Mouse (Mus musculus): ENCODE measurements around the gene Tas2r122. TPM values are rescaled to one million over a fixed set of nuclear protein-coding genes. Genes with fewer than 3 reads are reported as not detected.
"Not testable (repeated sequence)": the region's sequence is repeated elsewhere in the genome, so short reads cannot be mapped to it uniquely, and the experiment has no call there.

Gene Tas2r122
- not detected in 2 replicates for polyA plus RNA-seq (2016; fragmentation: Nextera tagmentation; extraction: Ambion mirVana)

- no peak within 1 kb of the TSS for H3K4me3 ChIP-seq (replicated peaks)
- no peaks in the 10 kb centered on the region for H3K36me3 ChIP-seq (replicated peaks)
- H3K4me1 ChIP-seq: no peaks in the 10 kb centered on the region
- no peak within 1 kb of the TSS for H3K27ac ChIP-seq
- WGBS: 84% methylated on average over 3 of the region's 3 CpGs
- no peak for ATAC-seq (ENCODE audit: low FRiP score)
- no peak within 1 kb of the TSS for H3K9ac ChIP-seq
- H3K9me3 ChIP-seq: 0 out of 2 replicates have a peak, but pooled peaks cover 4% of the 10 kb centered on the region
- H3K4me2 ChIP-seq: no peak within 1 kb of the TSS
- H3K27me3 ChIP-seq: no peaks in the 10 kb centered on the region
Observed at GRCm38 (mm10) chr6:132711828-132712227, at the start of gene Tas2r122. Tas2r122 (minus strand) TSS chr6:132711928.

- Histone ChIP-seq H3K4me1 (no peaks in the 10 kb centered on the region), H3K27ac (no peak within 1 kb of the TSS), H3K9ac (no peak within 1 kb of the TSS), H3K4me2 (no peak within 1 kb of the TSS), H3K4me3 (replicated peaks) (no peak within 1 kb of the TSS), H3K9me3 (no peaks in the 10 kb centered on the region), H3K36me3 (replicated peaks) (no peaks in the 10 kb centered on the region), H3K27me3 (no peaks in the 10 kb centered on the region)
- WGBS: 81% methylated on average over 1 of the region's 1 CpGs
- ATAC-seq (ENCODE audit: low FRiP score): no peak
Observed at GRCm38 (mm10) chr6:132754430-132754829, 42.7 kb upstream of the Tas2r122 start, which contains the start of gene Tas2r124. Tas2r124 (plus strand) TSS chr6:132754730.

GRCm38 (mm10) chr6:132750206-132750605, 38.5 kb upstream of the Tas2r122 start:
- 87% methylated on average over 2 of the region's 2 CpGs for WGBS
- H3K36me3 ChIP-seq (replicated peaks): no peaks in the 10 kb centered on the region
- ATAC-seq (ENCODE audit: low FRiP score): no peak
- no peak overlapping the region for H3K9ac ChIP-seq
- no peak overlapping the region for H3K27ac ChIP-seq
- no peaks in the 10 kb centered on the region for H3K4me1 ChIP-seq
- no peaks in the 10 kb centered on the region for H3K9me3 ChIP-seq
- no peak overlapping the region for H3K4me2 ChIP-seq
- no peaks in the 10 kb centered on the region for H3K27me3 ChIP-seq
- no peak overlapping the region for H3K4me3 ChIP-seq (replicated peaks)

GRCm38 (mm10) chr6:132737935-132738334, 26.2 kb upstream of the Tas2r122 start, which contains the start of gene Tas2r115:
Tas2r115 (minus strand) TSS chr6:132738035.
- Histone ChIP-seq H3K27me3 (no peaks in the 10 kb centered on the region), H3K4me2 (no peak within 1 kb of the TSS), H3K27ac (no peak within 1 kb of the TSS), H3K4me3 (replicated peaks) (no peak within 1 kb of the TSS), H3K36me3 (replicated peaks) (no peaks in the 10 kb centered on the region), H3K9me3 (no peaks in the 10 kb centered on the region), H3K4me1 (no peaks in the 10 kb centered on the region), H3K9ac (no peak within 1 kb of the TSS)
- no peak for ATAC-seq (ENCODE audit: low FRiP score)
- 79% methylated on average over 2 of the region's 2 CpGs for WGBS

- ATAC-seq (ENCODE audit: low FRiP score): no peak
- Histone ChIP-seq H3K36me3 (replicated peaks) (no peaks in the 10 kb centered on the region), H3K9ac (no peak within 1 kb of the TSS), H3K4me2 (no peak within 1 kb of the TSS), H3K4me3 (replicated peaks) (no peak within 1 kb of the TSS), H3K27ac (no peak within 1 kb of the TSS), H3K9me3 (no peaks in the 10 kb centered on the region), H3K27me3 (no peaks in the 10 kb centered on the region), H3K4me1 (no peaks in the 10 kb centered on the region)
- 70% methylated on average over 1 of the region's 1 CpGs for WGBS
Observed at GRCm38 (mm10) chr6:132700907-132701306, 10.8 kb downstream of the Tas2r122 start, which contains the start of gene Tas2r121. Tas2r121 (minus strand) TSS chr6:132701007.

- not testable (repeated sequence) for H3K4me2 ChIP-seq; ATAC-seq (ENCODE audit: low FRiP score)
- 90% methylated on average over 7 of the region's 7 CpGs for WGBS
Observed at GRCm38 (mm10) chr6:132691596-132691995, 20.1 kb downstream of the Tas2r122 start.

More at GRCm38 (mm10) chr6:132691596-132691995, 20.1 kb downstream of the Tas2r122 start:
- not testable (repeated sequence) for H3K27me3 ChIP-seq; H3K4me3 ChIP-seq (replicated peaks); H3K36me3 ChIP-seq (replicated peaks); H3K27ac ChIP-seq; H3K4me1 ChIP-seq; H3K9me3 ChIP-seq; H3K9ac ChIP-seq

Other genes starting within 250 kb of the Tas2r122 start
- gene Prh1, start 142.1 kb downstream of the Tas2r122 start, polyA plus RNA-seq (2016; fragmentation: Nextera tagmentation; extraction: Ambion mirVana): not detected in 2 replicates
- gene Prp2, start 116.0 kb downstream of the Tas2r122 start, polyA plus RNA-seq (2016; fragmentation: Nextera tagmentation; extraction: Ambion mirVana): not detected in 2 replicates
- gene A630073D07Rik, start 60.4 kb downstream of the Tas2r122 start, polyA plus RNA-seq (2016; fragmentation: Nextera tagmentation; extraction: Ambion mirVana): not detected in 2 replicates
- not detected in 2 replicates for gene Tas2r120, start 55.0 kb downstream of the Tas2r122 start, polyA plus RNA-seq (2016; fragmentation: Nextera tagmentation; extraction: Ambion mirVana)
- gene Tas2r121, start 10.9 kb downstream of the Tas2r122 start, polyA plus RNA-seq (2016; fragmentation: Nextera tagmentation; extraction: Ambion mirVana): not detected in 2 replicates
- gene Tas2r115, start 26.1 kb upstream of the Tas2r122 start, polyA plus RNA-seq (2016; fragmentation: Nextera tagmentation; extraction: Ambion mirVana): not detected in 2 replicates
- not detected in 2 replicates for gene Tas2r124, start 42.8 kb upstream of the Tas2r122 start, polyA plus RNA-seq (2016; fragmentation: Nextera tagmentation; extraction: Ambion mirVana)
- gene Tas2r102, start 50.2 kb upstream of the Tas2r122 start, polyA plus RNA-seq (2016; fragmentation: Nextera tagmentation; extraction: Ambion mirVana): not detected in 2 replicates
- not detected in 2 replicates for gene Tas2r136, start 66.2 kb upstream of the Tas2r122 start, polyA plus RNA-seq (2016; fragmentation: Nextera tagmentation; extraction: Ambion mirVana)
- gene Tas2r117, start 90.9 kb upstream of the Tas2r122 start, polyA plus RNA-seq (2016; fragmentation: Nextera tagmentation; extraction: Ambion mirVana): not detected in 2 replicates
- gene Tas2r123, start 135.2 kb upstream of the Tas2r122 start, polyA plus RNA-seq (2016; fragmentation: Nextera tagmentation; extraction: Ambion mirVana): not detected in 2 replicates
- not detected in 2 replicates for gene Tas2r116, start 143.5 kb upstream of the Tas2r122 start, polyA plus RNA-seq (2016; fragmentation: Nextera tagmentation; extraction: Ambion mirVana)
- gene Tas2r110, start 156.1 kb upstream of the Tas2r122 start, polyA plus RNA-seq (2016; fragmentation: Nextera tagmentation; extraction: Ambion mirVana): not detected in 2 replicates
- not detected in 2 replicates for gene Tas2r113, start 181.1 kb upstream of the Tas2r122 start, polyA plus RNA-seq (2016; fragmentation: Nextera tagmentation; extraction: Ambion mirVana)
- gene Tas2r125, start 197.7 kb upstream of the Tas2r122 start, polyA plus RNA-seq (2016; fragmentation: Nextera tagmentation; extraction: Ambion mirVana): not detected in 2 replicates
- not detected in 2 replicates for gene Tas2r129, start 239.2 kb upstream of the Tas2r122 start, polyA plus RNA-seq (2016; fragmentation: Nextera tagmentation; extraction: Ambion mirVana)
- not detected in 2 replicates for gene Tas2r131, start 246.0 kb upstream of the Tas2r122 start, polyA plus RNA-seq (2016; fragmentation: Nextera tagmentation; extraction: Ambion mirVana)

Data from forebrain, embryonic 12.5 days (tissue).